Mouse (Mus musculus): ENCODE measurements around the gene Hmgb3.

GRCm38 (mm10) chrX:71559336-71559735, 3.6 kb downstream of the Hmgb3 start:
- no peak for TF ChIP-seq GATA1 (IDR thresholded peaks at IDR 0.05; ENCODE audit: borderline replicate concordance, low read length)
- no peak for TF ChIP-seq FLI1 (IDR thresholded peaks at IDR 0.05; ENCODE audit: low read length)
